Mouse (Mus musculus): Measurements from ENCODE around the gene Pbsn.

DNA sequence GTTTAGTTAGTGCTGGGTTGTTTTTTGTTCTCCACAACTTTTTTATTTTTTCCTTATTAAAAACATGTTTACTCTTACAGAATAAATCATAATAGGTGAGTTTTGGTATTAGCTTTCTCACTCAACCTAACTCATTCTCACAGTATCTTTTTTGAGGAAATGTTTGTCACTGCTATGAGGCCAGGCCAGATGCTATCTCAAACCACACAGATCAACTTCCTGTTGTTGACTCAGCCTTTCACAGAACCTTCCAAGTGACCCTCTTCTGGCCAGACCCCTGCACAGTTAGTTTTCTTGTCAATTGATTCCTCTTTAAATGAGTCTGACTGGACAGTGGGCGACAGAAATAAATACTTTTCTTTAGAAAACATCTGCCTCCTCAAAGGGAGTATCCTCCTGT lies 51.9 kb downstream of the Pbsn start:
- TF ChIP-seq CTCF (IDR thresholded peaks at IDR 0.05; ENCODE audit: low read depth) (no peak), EP300 (IDR thresholded peaks at IDR 0.05; ENCODE audit: low read depth) (no peak)

Data from liver, postnatal 0 days (tissue).